Mouse (Mus musculus) thymus, postnatal 14 days (tissue): ENCODE measurements at regions not wholly inside any gene's neighbourhood (a gene's known extent, or its start where the extent isn't known, plus 50 kb on each side); places are given as distances from the start of the nearest gene placed in this dataset.

Experiments
- DNase-seq: peaks from one replicate; pipeline ENCODE4 v3.0.0; 2021

GRCm38 (mm10) chr1:76019071-76019470 is 473.0 kb downstream of the Slc4a3 start:
- no peak for DNase-seq

DNA sequence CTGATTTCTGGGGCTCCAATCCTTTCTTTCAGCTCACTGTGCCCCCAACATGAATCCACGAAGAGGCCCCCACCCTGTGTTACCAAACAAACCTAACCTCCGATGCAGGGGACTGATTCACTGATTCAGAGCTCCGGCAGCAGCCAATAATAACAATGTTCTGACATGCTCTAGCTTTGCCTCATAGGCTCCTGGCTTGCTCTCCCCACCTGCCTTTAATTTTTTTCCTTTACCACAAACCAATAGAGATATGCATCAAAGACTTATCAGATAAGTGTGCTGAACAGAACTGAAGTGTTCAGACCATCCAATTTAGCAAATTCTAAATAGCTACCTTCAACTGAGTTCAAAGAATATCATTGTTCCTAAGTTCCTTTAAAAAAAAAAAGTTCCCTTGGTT is 478.6 kb downstream of the Slc4a3 start:
- DNase-seq = no peak

DNA sequence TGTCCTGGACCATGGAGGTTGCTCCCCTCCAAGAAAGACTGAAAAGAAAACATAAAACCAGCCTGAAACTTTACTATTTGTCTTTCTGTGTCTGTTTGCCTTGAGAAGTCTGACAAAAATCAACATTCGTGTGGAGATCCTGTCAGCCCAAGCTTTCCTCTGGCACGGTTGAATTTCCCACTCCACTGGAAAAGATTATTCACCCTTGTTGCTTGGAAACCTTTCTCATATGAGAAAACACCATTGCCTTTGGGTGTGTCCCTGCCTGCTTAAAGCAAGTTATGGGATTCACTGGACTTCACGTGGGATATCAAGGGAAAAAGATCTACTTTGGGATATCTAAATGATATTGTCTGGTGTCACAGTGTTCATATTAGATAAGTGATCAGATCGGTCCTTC is 479.3 kb downstream of the Slc4a3 start:
- no peak for DNase-seq

DNA sequence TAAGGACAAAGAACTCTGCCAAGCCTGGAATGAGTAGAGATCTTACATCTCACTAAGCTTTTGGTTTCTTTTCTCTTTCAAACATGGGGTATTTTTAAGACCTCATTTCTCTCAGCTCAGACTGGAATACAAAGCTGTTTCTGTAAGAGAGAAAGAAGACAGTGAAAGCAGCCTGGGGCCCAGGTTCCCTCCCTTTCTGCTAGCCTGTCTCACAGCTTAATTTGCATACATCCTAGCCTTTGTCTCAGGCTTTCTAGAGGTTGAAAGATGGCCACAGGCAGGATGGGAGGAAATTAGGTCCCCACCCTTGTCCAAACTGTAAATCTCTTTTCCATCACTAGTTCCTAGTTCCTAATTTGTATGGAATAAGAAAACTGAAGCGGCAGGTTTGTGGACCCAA is 483.0 kb downstream of the Slc4a3 start:
- no peak for DNase-seq

DNA sequence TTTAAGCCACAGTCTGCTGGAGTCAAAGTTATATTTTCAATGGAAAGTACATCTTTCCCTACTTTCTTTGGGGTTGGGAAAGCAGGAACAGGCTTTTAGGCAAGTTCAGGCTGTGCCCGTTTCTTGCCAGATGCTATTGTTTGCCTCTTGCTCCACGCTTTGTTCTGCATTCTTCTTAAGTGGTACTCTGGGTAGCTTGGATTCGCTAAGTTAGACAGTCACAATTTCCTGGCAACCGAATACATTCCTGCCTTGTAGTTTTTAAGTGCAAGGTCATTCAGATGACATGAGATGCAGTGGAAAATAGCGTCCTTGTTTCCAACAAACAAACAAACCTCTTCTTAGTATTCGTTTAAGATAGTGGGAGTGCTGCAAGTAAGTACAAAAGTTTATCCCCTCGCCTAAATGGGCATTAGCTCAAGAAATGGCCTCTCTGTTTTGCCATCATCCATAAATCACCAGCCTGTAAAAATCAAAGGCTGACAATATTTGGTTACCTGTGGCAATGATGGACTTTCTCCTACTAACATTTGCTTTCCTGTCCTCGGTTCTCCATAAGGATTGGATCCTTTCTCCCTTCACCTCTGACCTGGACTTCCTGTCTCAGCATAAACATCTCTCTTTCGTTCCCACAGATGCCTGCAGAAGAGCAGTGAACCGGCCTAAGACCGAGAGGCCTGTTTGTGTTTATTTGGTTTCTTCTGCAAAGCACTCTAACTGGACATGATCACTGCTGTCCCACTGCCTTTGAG is 485.3 kb downstream of the Slc4a3 start:
- no peak for DNase-seq

- no peak for DNase-seq
These were observed 485.8 kb downstream of the Slc4a3 start for GRCm38 (mm10) chr1:76031923-76032285.

DNA sequence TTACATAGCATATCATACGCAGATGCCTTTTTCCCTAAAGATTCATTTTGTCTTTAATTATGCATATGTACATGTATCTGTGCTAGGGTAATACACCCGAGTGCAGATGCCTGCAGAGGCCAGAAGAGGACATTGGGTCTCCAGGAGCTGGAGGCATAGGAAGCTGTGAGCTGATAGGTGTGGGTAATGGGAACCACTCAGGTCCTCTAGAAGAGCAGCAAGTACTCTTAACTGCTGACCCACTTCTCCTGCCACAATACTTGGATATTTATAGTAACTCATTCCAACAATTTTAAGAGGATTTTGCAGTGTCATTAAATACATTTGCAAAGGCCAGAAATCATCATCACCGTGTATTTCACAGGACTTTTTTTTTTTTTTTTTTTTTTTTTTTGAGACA is 486.6 kb downstream of the Slc4a3 start:
- DNase-seq = no peak

- DNase-seq = no peak
These were observed 490.2 kb downstream of the Slc4a3 start for GRCm38 (mm10) chr1:76036316-76036715.

DNA sequence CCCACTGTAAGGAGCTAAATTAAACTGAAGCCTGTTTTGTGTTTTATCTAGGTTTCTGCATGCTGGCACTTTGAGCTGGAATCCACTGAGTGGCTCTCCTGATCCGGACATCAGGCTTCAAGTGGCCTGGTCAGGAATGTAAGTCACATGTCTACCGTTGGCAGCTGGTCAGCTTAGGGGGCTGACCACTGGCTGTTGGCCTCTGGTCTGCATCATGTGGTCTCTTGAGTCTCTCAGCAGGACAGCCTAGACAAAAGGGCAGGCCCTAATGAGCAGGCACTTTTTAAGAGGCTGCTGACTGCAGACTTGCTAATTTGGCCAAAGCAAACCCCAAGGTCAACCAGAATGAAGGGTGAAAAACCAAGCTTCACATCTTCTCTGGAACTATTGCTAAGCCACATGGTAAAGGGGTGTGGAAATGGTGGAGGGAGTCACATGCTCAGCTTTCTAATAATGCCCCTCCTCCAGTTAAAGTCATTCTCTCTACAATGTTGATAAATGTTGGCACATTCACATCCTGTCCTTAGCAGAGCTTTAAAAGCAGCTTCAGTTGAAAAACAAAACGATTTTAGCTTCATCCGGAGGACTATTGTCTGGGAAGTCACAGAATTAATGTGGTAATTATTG is 493.1 kb downstream of the Slc4a3 start:
- DNase-seq = no peak

GRCm38 (mm10) chr1:76039661-76040060 is 493.6 kb downstream of the Slc4a3 start:
- DNase-seq = no peak

DNA sequence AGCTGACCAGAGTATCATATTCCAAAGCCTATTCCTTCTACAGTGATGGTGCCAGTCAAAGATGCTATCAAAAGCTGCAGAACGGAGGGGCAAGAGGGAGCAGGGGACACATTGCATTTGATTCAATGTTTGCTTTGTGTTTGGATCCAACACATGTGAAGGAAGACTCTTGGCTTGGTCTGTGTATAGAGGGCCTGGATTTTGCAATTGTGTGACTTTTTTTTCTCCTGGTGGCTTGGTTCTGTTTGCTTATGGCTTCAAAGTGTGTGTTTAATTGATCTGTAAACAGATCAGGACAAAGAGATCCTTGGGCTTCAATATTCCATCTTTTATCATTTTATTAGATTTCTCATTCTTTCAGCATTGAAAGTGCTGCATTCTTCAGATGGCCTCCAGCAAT is 504.2 kb downstream of the Slc4a3 start:
- DNase-seq = no peak

- DNase-seq = no peak
These were observed 507.5 kb downstream of the Slc4a3 start for GRCm38 (mm10) chr1:76053378-76054171.

- no peak for DNase-seq
These were observed 519.7 kb downstream of the Slc4a3 start for GRCm38 (mm10) chr1:76065783-76066182.

DNA sequence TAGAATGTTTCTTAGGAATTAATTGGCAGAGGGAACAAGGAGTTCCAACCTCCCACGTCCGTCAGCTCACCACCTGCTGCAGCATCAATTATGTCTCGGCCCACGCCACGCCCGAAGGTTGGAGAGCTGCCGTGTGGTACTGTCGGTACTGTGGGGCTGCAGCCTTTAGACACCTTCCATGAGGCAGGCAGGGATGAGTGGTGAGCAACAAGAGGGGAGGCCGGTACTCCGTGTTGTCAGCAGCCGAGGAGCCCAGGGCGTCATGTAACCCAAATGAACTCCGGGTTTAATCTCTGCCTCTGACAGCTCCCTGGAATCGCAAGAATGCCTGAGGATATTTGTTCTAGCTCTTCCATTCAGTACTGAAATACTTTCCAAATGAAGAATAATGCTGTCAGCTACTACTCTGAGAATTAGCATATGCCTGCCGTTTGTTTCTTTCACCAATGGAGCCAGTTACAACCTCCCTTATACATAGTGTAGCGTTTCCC is 524.8 kb downstream of the Slc4a3 start:
- no peak for DNase-seq

DNA sequence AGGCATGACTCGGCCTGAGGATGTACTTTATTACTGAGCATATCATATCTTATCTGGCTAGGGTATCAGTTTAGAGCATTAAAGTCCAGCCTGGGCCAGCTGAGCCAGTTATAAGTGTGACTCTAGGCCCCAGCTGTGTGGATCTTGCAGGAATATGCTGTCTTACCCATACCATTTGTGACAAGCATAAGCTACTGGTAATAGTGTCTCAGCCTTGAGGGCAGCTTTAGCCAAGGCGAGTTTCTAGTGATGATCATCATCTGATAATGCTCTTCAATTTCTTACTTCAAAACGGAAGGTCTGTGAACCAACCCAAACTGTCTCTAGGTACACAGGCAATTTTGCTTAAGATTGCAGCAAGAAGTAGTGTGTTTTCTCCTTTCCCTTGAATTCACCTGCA is 529.1 kb downstream of the Slc4a3 start:
- DNase-seq = no peak

- DNase-seq = no peak
These were observed 529.8 kb downstream of the Slc4a3 start for GRCm38 (mm10) chr1:76075685-76076455.

DNA sequence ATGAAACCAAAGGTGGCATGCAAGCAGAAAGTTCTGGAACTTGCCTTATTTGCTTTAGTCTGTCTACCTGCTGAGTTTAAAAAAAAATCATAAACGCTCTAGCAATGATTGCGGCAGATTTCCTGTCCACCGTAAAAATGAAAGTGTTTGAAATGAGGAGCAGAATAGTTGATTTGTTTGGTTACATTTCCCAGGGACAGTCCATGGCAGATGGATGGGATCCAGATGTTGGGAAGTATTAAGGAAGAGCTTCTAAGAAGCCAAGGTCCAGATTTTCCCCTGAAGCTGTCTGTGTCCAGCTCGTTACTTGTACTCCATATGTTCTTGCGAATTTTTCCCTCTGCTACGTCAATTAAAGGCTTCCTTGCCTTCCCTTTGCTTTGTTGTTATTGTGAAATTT is 534.2 kb downstream of the Slc4a3 start:
- no peak for DNase-seq

DNA sequence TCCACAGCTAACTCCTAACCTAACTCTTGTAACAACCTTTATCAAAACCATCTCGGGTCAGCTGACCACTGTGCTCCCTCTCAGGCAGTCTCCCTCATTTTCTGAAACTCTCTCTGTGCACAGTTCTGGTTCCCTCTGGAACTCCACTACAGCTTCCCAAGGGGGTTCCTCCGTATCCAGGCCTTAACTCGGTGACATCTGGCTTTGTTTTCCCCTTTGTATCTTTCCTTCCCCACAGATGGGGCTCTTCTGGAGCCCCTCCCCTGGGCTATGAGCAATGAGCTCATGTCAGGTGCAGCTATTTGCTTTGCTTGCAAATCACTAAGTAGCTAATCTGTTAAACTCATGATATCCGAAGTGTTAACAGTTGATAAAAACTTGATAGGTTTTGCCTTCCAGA is 535.6 kb downstream of the Slc4a3 start:
- no peak for DNase-seq

DNA sequence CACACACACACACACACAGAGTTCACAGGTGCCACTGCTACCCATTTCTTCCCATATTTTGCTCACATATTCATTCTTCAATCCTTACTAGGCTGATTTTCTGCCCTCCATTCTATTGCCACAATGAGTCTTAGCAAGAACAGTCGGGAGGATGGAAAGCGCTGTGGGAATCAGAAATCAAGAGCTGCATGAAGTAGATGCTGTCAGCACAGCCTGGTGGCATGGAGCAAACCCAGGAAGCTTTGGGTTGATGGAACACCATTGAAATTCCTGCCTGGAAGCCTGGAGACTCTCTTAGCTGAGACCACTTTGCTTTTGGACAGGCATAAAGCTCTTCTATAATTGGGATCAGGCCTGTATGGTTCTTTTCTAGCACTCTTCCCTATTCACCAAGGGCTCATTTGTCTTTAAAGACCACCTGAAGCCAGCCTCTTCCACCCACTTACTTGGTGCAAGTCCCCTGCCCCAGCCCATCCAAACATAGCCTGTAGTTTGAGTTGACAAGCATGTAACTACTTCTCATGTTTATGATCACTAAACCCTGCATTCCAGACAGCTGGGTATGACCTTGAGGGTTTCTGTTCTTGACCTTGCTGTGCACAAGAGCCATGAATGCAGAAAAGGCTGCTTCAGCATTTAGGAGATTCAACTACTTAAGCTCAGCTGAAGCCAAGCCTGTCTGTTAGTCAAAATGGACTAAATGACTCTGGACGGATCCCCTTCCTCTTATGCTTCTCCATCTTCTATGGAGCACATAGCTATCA is 537.4 kb downstream of the Slc4a3 start:
- no peak for DNase-seq

DNA sequence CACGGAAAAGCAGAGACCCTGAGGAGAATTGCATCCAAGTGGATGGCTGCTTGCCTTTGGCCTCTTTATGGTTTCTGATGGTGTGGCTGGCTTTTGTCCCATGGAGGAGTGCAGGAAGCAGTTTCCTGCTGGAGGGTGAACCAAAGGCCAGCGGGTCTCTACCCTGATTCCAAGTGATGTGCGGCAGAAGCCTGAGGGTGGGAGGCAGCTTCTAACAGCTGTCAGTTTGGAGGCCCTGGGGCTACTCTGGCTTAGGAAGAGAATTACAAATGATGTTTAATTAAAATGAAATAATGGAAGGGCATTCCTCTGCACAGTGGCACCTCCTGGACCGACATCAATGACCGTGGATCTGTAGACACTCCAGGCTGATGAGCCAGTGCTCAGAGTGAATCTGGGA is 545.0 kb downstream of the Slc4a3 start:
- DNase-seq = no peak

- DNase-seq = no peak
These were observed 567.2 kb downstream of the Slc4a3 start for GRCm38 (mm10) chr1:76113281-76113680.

DNA sequence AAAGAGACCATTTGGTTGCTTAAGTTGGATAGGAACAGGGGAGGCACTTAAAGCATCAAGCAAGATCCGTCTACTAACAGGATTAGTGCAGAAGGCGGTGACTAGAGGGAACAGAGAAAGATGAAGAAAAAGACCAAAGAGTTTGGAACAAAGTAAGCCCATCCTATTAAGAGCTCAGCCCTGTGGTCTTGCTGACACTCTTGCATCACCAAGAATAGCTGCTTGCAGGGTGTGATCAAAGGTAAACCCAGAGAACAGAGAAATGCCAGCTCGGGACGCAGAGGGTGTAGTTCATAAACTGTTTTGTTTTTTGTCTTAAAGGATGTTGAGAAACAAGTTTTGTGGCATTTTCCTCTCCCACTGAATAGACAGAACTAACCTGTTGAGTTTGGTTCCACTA is 574.8 kb downstream of the Slc4a3 start:
- no peak for DNase-seq
